Mouse (Mus musculus): ENCODE measurements around the gene Pidd1. TPM values are rescaled to one million over a fixed set of nuclear protein-coding genes. Genes with fewer than 3 reads are reported as not detected.
"Not testable (repeated sequence)": the region's sequence is repeated elsewhere in the genome, so short reads cannot be mapped to it uniquely, and the experiment has no call there.

Gene Pidd1
- total RNA-seq, 2 experiments from 2014 or later = 4.0 to 4.5 TPM

DNA sequence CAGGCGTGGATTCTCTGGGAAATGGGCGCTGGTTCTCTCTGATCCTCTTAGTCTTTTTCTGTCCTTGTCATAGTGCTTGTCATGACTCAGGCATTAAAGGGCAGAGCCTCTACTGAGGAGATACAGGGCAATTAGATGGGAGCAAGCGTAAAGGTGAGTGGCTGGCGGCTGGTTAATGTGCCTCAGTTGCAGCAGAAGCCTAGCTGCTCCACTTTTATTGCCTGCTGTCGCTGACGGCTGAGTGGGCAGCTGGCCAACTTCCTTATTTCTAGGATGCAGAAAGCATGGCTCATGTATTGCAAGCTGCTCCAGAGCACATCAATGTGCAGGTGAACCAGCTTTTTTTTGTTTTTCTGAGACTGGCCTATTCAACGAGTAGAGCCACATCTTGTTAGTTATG lies 24.9 kb downstream of the Pidd1 start:
- DNase-seq (ENCODE audit: low spot score in 2 of 2) = peak in 1 of 2 experiments; percentile 40

DNA sequence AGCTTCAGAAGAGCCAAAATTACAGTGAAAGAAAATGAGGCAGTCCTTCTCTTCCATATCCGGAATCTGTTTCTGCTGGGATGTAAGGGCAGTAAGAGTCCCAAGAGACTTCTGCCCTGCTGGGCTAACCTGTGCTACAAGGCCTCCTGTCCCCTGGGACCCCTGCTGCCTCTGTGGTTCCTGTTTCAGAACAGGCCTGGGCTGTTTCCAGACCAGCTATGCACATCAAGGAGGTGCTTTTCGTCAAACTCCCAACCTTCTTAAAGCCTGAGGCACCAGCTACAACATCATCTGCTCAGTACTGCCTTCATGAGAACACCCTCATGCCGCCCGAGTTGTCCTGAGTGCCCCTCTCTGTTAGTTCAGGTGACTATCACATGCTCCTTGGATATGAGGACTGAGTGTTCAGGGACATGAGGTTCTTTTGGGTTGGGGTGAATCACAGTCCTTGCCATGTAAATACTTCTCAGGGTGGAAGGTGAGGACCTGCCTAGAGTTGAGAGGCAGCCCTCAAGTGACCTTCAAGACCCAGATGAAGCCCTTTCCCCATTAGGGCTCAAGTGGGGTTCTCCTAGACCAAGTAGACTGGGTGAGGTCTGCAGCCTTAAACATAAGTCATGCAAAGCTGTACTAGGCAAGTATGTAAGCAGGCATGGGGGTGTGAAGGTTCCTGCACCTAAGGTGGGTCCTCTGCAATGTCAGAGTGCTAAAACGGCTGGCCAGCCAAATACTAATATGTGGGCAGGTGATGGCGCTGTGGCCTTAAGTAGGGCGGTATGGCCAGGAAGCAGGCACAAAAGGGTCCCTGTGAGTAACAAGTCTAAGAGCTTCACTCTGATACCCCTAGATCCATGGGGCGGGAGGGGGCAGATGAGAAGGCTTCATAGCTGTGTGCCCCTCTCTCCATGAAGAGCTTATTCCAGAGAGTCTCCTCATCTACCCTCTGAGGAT lies 25.8 kb downstream of the Pidd1 start:
- no peak for DNase-seq (ENCODE audit: low spot score in 2 of 2)

DNA sequence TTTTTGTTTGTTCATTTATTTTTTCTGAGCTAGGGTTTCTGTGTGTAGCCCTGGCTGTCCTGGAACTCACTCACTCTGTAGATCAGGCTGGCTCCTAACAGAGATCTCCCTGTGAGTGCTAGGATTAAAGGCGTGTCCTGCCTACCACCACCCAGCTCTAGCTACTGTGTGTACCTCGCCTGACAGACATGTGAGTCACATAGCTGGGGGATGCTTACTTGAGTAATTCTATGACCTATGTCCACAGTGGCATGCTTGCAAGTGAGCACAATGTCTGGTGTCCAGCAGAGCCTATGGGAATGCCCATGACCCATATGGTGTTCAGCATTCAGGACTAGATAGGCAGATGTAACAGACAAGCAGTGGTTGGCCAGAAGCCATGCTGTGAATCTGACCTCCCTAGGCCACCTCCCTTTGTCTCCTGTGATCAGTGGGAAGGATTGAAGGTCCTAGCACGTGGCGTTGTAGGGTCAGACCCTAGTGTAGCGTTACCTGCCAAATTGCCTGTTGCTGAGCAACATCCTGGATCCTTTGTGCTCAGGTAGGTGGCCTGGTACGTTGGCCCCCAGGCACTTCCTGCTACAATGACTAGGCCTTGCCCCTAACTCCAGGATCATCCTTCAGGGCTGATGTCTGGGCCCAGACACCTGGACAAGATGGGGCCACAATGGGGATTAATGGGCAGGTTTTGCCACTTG lies 27.5 kb downstream of the Pidd1 start:
- DNase-seq (ENCODE audit: low spot score in 2 of 2) = no peak

DNA sequence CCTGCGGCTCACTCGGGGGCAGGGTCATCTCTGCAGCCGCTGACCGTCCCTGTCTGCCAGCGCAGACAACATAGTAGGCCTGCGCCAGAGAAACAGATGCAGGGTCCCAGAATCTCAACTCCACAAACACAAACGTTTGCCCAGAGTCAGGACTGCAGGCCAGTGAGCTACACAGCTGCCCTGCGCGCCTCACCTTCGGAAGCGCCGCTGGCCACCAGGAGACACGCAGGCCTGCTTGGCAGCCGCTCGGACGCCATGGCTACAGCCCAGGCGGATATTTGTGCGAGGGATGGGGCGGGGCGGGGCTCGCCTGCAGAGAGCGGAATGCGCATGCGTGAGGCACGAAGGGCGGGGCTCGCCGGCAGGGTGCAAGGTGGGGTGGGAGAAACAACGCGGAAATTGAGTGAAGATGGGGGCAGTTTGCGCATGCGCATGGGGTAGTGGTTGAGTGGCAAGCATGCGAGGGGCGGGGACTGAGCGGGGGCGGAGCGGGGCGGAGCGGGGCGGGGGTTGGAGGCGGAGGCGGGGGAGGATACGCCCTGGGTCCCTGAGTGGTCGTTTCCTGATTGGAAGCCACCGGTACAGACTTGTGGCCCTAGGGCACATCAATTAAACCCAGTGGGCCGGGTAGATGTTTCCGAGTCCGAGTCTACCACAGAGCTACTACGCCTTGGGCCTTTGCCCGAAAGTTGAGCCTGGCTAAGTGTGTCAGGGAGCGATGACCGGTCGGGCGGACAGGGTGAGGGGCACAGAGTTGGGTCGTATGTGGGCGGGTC lies 29.8 kb downstream of the Pidd1 start, which contains the start of gene Gatd1:
Gatd1 (minus strand) TSS at position 328 of the 776 bp plus-strand sequence.
- peak; percentile 100 for DNase-seq (ENCODE audit: low spot score in 2 of 2)

DNA sequence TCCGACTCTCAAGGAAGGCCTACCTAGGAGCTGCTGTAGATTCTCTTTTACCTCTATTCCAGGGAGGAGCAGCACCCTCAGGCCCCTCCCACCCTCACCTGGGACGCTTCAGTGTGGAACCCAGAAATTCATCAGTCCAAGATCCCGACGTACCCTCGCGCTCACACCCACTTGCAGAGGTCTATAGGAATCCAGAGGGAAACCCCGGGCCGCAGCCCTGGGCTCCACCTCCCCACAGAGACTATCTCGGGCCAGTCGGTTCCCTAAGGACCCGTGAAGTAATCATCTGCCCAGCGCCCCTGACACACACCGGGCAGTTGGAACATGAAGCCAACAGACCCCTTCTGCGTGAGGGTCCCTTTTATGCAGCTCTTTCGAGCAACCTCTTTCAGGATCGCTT lies 30.5 kb downstream of the Pidd1 start:
- DNase-seq (ENCODE audit: low spot score in 2 of 2) = no peak

DNA sequence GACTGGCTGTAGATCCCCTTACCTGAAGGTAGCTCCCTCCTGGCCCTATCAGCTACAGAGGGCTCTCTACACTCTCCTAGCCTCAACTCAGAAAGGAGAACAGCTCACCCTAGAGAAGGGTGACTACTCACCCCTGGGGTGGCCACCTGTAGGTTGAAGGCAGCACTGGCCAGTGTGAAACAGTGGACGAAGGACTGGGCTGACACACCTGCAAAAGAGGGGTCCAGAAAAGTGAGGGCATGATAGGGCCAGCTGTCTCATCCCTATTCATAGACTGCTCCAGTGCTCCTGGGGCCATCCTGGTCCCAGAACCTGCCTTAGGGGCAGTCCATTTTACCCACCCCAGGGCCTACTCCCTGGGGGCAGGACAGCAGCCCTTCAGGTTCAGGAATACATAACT lies 32.2 kb downstream of the Pidd1 start:
- DNase-seq (ENCODE audit: low spot score in 2 of 2) = no peak

DNA sequence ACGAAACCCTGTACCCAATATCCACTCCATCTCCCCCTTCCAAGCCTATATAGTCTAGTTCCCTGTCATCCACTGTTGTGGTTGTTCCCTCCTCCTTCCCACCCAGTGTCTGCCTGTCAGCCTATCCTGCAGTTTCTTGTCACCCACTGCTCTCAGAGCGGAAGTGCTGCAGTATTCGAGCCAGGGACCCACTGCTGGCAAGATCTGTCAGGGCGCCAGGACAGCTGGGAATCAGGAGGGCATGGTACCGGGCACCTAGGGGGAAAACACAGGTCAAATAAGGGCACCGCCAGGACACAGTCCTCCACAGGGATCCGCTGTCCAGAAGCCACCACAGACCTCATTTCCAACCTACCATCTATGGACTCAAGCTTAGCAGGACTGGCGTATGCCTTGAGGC lies 33.2 kb downstream of the Pidd1 start:
- DNase-seq (ENCODE audit: low spot score in 2 of 2) = no peak

DNA sequence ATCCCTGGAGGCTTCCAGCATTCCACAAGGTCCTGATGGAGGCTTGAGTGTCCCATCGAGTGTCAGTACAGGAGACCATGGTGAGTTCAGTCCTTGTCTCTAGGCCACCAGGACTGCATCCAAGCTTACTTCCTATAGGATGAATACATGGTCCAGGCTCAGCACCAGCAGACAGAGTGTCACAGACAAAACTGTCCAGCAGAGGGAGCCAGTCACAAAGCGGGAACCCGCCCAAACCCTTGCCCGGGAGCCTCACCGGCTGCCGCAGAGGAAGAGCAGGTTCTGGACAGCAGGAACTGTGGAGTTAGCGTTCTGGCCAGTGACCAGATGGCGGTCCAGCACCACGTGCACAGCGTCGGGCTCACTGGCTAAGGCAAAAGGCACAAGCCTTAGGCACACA lies 35.0 kb downstream of the Pidd1 start:
- DNase-seq (ENCODE audit: low spot score in 2 of 2) = peak; percentile 76 to 87

DNA sequence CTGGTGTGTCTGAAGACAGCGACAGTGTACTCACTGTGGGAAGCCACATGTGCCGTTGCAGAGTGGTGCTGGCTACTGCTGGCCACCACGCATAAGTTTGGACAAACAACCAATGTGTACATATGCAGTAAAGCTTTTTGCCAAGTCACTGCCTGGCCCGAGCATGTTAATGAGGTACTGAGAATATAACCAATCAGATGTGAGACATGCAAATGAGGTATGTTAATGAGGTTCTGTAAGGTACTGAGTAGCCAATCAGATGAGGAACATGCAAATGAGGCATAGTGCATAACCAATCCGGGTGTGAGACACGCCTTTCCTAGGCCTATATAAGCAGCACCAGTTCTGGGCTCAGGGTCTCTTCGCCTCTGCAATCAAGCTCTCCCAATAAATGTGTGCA lies 36.2 kb downstream of the Pidd1 start:
- DNase-seq (ENCODE audit: low spot score in 2 of 2) = not testable (repeated sequence)

DNA sequence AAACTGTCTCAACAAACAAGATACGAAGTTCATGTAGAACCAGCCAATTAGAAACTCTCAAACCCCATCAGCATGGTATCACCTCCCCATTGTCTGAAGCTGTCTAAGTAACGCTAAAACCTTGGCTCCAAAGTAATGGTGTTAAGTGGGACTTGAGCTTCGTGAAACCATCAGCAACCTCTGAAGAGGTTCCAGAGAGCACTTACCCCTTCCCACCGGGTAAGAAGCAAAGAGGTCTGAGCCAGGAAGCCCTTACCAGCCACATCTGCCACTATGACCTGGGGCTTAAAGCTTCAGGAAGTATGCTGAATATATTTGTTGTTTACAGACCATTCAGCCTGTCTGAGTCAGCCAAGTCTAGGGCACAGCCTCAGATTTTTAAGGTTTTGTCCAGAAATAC lies 38.4 kb downstream of the Pidd1 start:
- no peak for DNase-seq (ENCODE audit: low spot score in 2 of 2)

DNA sequence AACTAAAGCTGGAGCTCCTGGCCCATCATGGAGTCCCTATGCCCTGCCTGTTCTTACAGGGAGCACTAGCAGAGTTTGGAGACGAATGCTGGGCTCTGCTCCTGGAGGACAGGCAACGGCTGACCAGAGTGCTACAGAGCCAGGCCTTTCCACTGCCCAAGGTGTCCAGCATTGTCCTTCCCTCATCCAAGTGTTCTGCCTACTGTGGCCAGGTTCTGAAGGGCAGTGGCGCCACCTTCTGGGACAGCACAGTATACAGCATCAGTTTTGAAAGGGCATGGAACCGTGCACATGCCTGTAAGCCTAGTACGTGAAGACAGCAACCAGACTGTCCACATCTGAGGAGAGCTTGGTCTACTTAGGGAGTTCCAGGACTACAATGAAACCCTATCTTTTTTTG lies 40.5 kb downstream of the Pidd1 start:
- peak in 1 of 2 experiments; percentile 51 for DNase-seq (ENCODE audit: low spot score in 2 of 2)

DNA sequence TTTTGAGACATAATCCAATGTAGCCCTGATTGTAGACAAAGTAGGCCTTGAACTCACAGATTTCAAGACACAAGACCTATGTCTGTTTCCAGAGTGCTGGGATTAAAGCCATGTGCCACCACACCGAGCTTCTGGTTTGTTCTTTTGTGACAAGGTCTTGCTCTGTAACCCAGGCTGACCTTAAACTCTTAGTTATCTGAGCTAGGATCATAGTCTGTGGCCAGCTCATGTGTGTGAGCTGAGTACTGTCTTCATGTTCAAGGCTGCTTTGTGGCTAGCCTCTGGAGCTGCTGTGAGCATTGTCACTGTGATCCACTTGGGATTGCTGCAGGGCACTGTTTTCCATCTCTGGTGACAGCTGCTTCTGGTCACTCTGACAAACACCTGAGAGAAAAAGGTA lies 48.5 kb downstream of the Pidd1 start:
- no peak for DNase-seq (ENCODE audit: low spot score in 2 of 2)

DNA sequence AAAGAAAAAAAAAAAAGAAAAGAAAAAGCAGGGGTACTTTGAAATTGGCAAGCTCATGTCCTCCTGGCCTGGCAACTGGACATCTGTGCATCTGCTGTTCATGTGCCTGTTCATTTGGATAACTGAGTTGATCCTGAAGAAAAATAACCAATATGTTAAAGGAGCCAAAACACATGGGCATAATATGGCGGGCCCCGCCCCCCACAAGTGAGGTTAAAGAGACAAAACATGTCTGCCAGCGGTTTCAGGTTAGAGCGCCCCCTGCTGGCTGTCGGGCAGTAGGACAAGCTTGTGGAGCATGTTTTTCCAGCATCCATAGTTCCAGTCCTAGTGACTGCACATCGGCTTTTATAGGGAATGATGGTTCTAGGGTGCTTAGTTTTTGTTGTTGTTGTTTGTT lies 49.1 kb downstream of the Pidd1 start:
- DNase-seq (ENCODE audit: low spot score in 2 of 2) = peak; percentile 52 to 70

DNA sequence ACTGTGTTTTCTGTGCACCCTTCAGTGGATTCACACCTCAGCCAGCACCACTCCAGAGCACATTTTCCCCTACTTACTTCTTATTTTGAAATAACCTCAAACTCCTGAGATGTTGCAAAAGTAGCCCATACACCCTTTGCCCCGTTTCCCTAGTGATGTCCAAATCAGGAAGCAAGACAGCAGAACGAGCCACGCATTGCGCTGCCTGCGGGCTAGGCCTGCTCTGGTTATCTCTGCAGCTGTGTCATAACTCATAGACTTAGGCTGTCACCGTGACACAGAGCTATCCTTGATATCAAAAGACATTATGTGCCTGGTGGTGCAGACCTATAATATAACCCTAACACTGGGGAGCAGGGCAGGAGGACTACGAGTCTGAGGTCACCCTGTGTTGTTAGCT lies 49.7 kb downstream of the Pidd1 start:
- DNase-seq (ENCODE audit: low spot score in 2 of 2) = no peak

DNA sequence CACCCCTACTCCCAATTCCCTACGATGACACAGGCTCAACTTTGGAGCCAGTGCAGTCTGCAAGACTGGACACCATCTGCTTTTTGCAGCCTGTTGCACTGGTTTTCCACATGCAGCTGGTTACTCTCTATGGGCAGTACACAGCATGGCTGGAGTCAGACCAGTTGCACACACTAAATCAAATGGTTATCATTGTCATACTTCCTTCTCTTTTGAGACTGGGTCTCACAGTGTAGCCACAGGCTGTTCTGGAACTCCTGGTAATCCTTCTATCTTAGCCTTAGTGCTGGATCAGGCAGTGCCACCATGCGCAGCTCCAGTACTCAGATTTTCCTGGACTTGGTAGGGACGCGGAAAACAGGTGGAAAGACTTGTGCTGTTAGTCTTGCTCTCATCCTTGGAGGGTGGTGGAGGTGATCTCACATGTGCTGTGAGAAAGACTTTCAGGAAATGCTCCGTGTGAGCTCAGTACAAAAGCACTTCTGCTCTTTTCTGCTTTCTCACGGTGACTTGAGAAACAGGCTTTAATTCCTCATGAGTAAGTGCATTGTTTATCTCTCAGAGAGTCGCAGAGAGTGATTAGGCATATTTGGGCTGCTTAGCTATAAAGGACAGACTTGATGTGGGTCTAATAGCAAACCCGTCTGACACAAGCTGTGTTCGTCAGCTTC lies 51.1 kb downstream of the Pidd1 start:
- DNase-seq (ENCODE audit: low spot score in 2 of 2) = no peak

DNA sequence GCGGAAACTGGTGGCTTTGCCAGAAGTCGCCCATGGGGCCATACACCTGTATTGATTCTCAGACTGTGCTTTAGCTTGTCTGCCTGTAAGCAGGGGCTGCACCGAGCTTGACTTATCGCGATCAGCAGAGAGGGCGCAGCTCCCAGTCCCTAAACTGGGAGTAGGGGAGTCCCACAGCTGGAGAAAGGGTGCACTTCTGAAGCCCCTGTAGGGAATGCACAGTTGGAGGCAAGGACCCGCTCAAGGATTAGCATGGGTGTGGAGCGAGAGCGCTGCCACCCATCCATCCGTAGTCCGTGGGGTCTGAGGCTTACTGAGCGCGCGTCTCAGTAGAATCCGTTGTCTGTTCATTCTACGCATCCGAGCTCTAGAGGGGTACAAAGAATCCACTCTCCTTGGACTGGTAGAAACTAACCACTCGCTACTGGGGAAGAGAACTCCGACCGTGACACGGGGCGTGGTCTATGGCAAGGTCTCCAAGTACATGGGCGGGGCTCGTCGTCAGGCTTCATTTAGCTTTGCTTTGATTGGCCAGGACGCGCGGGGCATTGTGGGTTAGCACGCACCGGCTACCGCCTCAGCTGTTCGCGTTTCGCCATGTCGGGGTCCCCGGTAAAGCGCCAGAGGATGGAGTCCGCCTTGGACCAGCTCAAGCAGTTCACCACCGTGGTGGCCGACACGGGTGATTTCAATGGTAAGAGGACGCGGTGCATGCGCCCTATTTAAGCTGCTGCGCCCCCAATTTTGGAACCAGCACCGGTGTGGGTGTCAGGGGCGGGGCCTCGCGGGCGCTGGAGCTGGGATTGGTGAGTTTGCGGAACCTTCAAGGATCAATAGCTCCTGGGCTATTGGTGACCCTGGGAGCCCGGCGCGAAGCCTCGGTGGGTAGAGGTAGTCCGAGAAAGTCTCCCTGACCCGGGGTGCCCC lies 51.9 kb downstream of the Pidd1 start, which contains the start of gene Taldo1:
Taldo1 (plus strand) TSS at position 575 of the 927 bp plus-strand sequence.
- peak; percentile 90 to 97 for DNase-seq (ENCODE audit: low spot score in 2 of 2)

DNA sequence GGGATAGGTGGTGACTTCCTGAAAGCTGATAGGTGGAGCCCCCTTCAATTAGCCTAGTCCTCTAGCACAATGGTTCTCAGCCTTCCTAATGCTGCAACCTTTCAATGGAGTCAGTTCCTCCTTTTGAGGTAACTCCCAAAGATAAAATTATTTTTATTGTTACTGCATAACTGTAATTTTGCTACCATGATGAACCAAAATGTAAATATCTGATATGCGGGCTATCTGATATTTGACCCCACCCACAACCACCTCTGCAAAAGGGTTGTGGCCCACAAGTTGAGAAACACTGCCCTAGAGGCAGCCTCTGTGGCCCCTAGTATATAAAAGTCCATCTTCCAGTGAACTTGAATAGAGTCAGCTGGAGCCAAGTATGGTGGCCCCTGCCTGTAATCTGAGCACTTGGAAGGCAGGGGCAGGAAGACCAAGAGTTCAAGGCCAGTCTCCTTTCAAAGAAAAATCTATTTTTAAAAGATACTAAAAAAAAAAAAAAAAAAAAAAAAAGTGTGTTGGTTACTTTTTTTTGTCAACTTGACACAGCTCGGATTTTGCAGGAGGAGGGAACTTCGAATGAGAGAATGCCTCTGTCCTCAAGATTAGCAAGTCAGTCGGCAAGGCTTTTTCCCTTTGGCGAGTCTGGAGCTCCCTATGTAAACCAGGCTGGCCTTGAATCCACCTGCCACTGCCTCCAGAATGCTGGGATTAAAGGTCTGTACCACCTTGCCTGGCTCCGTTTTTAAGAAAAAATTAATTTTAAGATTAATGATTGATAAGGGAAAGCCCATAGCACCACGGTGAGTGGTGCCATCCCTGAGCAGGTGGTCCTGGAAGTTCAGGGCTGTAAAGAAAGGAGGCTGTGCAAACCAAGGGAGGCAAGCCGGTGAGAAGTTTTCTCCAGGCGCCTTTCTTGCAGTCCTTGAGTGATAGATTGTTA lies 53.2 kb downstream of the Pidd1 start:
- DNase-seq (ENCODE audit: low spot score in 2 of 2) = no peak

DNA sequence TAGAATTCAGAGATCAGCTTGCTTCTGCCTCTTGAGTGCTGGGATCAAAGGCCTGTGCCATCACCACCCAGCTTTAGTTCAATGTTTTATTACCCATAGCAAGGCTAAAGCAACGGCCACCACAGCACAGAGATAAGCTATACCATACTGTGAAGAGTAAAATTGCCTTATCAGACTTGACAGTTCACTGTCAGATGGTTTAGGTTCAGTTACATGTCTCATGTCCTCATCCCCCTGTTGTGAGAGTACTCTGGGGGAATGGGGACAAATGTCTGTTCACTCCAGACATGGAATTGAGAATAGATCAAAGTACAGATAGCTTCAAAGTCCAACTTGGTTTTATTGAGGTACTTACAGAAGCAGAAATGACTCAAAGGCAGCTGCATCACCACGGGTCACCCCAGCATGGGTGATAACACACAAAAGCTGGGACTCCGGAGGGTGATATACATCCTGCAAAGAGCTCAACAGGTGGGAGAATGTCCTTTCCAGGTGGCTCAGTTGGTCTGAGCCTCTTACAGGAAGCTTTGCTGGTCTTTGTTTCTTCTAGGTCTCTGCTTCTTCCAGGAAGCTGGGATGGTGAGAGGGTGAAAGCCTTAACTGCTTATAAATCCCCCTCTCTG lies 55.2 kb downstream of the Pidd1 start:
- no peak for DNase-seq (ENCODE audit: low spot score in 2 of 2)

Measured in gastrocnemius, postnatal 4 days (tissue).